Mouse (Mus musculus) cerebellum, postnatal 14 days (tissue): ENCODE data around the gene Ccdc34.
A peak's percentile ranks its signal among the peaks of the same experiment; 100 is the strongest.

Source experiments
- DNase-seq, 2 experiments: peaks; one replicate each; pipeline ENCODE4 v3.0.0; 2021; ENCODE audit warnings: mixed read lengths in 2 of 2

Ccdc34 gene

GRCm38 (mm10) chr2:110181666-110182065 lies 164.0 kb downstream of the Ccdc34 start:
- DNase-seq = no peak

DNA sequence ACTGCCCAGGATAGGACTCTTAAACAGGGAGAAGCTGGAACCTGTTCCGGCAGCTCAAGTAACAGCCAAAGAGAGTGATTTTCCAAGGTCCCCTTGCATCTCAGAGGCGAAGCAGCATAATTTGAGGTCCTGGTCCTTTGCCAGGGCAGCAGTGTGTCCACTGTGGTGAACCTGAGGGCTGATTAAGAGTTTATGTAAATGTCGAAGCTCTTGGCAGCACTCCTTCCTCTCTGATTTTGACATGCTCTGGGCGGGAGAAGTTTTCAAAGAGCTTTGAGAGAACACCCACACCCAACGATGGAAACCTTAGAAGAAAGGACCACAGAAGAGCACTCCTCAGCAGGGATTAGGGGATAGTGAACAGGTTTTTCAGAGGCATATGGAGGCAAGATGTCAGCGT lies 164.6 kb downstream of the Ccdc34 start:
- peak; percentile 67 to 68 for DNase-seq

DNA sequence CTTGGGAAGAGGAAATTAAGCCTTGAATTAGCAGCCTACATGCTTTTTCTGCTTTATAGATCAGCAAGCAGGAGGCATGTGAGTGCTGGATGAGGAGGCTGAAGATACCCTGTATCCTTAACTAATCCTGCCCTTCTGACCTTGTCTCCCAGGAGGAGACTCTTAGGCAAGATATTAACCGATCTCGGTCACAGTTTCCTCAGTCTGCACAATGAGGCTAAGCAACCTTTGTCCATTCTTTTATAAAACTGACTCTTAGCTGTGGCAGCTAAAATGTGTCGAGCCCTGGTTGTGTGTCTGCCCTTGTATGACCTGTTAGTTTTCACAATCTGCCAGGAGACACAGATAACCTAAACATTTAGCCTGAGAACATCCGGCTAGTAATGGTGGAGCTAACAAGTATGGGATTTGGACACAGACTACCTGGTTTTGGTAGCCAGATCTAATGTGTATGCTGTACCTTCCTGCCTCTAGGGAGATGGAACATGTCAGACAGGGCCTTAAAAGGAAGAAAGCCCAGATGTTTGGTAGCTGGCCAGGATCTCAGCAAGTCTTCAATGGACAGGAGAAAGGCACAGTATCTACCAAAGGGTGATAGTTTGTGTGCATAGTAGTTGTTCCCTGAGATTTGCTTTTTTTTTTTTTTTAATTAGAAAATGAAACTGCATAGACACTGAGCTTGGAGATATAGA lies 165.3 kb downstream of the Ccdc34 start:
- peak in 1 of 2 experiments; percentile 8 for DNase-seq

- DNase-seq = peak; percentile 64 to 74
These were observed 166.5 kb downstream of the Ccdc34 start for GRCm38 (mm10) chr2:110184071-110184470.

GRCm38 (mm10) chr2:110186427-110186980 lies 168.9 kb downstream of the Ccdc34 start:
- no peak for DNase-seq

DNA sequence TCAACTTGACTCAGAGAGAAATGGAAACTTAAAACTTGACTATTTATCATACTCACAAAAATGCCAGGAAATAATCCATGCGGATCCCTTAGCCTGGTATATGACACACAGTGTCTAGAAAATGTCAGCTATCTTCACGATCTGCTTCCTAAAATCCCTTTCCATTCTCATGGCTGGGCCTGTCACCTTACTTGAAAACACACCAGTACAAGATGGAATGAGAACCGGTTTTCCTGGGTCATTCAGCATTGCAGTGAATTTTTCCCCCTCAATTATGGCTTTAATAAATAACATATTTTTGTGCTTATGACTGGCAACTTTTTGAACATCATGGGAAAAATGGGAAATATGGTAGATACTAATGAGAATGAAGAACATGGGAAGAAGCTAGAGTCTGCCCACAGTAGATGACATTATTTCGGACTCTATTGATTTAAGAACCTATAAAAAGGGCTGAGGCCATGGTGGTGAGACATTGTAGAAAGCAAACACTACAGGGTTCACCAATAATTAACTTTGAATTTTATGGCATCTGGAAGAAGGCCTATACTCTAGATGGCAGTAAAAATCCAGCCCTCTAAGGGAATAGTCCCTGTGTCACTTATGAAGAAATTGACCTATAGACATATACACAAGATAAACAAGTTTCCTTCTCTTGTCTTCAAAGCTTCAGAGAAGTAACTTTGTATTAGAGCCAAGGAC lies 171.2 kb downstream of the Ccdc34 start:
- no peak for DNase-seq

- DNase-seq = no peak
These were observed 172.8 kb downstream of the Ccdc34 start for GRCm38 (mm10) chr2:110190416-110190815.

GRCm38 (mm10) chr2:110191186-110191690 lies 173.6 kb downstream of the Ccdc34 start:
- no peak for DNase-seq

GRCm38 (mm10) chr2:110191965-110192701 lies 174.5 kb downstream of the Ccdc34 start:
- DNase-seq = no peak

GRCm38 (mm10) chr2:110192702-110193312 lies 175.2 kb downstream of the Ccdc34 start:
- DNase-seq = no peak

DNA sequence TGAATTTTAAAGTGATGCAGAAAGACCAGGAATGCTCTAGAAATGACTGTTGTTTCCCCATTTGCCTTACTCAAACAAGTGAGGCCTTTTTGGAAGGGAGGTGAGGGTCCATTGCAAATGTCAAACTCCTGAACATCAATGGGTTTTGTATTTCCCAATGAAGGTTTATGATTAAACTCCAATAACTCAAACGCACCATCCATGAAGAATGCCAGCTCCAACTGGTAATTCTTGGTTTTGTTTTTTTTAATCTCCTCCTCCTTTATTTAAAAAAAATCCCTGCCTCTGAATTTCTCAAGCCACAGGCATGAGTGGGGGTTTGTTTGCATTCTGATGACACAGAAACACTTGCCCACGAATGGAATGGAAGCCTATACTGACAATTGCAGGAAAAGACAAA lies 178.9 kb downstream of the Ccdc34 start:
- no peak for DNase-seq

DNA sequence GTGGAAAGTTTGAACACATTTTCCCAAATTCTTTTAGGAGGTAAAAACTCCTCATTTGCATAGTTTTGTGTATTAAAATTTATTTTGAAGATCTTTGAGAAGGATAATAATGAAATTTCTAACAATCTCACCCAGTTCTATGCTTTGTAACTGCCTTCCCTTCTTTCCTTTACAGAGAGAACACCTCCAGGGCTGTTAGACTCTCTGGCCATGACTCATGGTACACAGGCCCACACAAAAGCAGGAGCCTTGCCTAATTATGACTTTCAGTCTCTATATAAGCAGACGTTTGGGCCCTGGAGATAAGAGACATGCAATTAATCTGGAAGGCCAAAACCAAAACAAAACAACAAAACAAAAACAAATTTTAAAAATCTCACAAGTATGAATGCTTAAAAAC lies 182.0 kb downstream of the Ccdc34 start:
- DNase-seq = no peak

- DNase-seq = no peak
These were observed 184.2 kb downstream of the Ccdc34 start for GRCm38 (mm10) chr2:110201770-110202169.

- no peak for DNase-seq
These were observed 185.3 kb downstream of the Ccdc34 start for GRCm38 (mm10) chr2:110202716-110203497.

GRCm38 (mm10) chr2:110204169-110204568 lies 186.6 kb downstream of the Ccdc34 start:
- no peak for DNase-seq

- DNase-seq = peak; percentile 86
These were observed 187.2 kb downstream of the Ccdc34 start for GRCm38 (mm10) chr2:110204705-110205318.

DNA sequence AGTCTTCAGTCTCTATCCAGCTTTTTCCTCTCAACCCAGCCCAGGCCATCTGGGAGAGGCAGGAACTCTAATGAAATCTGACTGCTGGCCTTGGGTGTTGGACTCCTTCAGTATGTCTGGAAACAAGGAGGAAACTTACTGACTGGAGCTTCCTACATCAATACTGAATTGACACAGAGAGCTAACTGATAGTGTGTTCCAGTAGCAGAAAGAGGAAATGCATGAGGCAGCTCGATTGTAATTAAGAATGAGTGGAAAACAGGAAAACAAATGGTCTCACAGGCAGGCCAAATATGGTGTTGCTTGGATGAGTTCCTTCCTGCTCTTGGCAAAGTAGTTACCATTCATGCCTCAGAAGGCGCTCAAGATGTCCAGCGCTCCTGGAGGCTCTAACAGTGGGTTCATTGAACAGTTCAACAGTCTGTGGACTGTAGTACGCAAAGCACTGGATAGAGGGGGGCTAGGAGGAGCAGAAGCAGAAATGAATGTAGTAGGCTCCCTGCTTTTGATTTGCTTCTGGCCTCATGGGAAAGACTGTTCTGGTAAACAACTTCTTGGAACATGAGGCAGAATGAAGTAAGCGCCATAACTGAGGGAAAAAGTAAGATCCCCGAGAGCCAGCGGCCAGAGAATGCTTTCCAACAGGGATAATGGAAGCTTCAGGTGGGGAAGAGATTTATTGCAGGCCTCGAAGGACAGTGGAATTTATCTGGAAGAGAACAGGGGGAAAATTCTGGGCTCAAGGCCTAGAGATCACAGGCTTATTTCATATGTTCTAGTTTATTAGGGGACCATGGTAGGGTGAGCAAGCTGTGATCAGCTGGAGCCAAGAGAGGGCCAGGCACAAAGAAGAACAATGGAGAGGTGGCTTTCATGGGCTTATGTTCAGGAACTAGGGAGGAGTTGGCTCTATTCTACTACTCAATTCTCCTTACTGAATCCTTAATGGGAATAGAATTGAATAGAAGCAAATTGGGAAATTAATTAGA lies 193.2 kb downstream of the Ccdc34 start:
- DNase-seq = peak; percentile 26 to 44

GRCm38 (mm10) chr2:110214278-110214677 lies 196.7 kb downstream of the Ccdc34 start:
- no peak for DNase-seq

DNA sequence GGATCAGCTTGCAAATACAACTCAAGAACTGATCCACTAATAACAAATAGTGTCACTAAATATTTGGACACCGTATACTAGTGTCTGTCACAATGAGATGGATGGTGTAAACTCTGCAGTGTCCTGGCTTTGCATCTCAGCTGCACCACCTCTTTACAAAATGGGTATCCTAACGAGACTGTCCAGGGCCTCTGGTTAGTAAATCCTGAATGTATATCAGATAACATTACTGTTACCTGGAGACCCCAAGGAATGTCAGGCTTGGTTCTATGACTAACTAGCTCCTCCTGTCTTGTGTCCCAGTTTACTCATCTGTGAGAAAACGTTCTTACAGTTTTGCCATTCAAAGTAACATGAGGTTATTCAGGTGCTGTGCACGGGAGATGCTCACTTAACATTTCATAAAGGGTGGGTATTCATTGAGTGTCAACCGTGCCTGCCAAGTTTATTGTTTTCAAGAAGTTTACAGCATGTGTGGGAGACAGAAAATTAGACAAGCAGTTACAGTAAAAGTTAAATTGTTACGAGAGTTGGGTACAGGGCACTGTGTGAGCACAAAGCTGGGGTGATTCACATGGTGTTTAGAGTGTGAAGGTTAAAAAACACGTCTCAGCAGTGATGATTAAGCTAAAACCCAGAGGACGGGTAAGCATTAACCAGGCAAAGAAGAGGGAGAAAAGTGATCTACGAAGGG lies 197.5 kb downstream of the Ccdc34 start:
- DNase-seq = no peak

GRCm38 (mm10) chr2:110215685-110216058 lies 198.1 kb downstream of the Ccdc34 start:
- no peak for DNase-seq
